Mouse (Mus musculus): ENCODE results near the gene Lsr. TPM values are rescaled to one million over a fixed set of nuclear protein-coding genes. Genes with fewer than 3 reads are reported as not detected.

Lsr gene
- 4.8 TPM for polyA plus RNA-seq (2014; fragmentation: Illumina TruSeq; extraction: RNeasy Lipid Tissue Mini Kit (QIAGEN cat#74804); ENCODE audit: low replicate concordance)

DNA sequence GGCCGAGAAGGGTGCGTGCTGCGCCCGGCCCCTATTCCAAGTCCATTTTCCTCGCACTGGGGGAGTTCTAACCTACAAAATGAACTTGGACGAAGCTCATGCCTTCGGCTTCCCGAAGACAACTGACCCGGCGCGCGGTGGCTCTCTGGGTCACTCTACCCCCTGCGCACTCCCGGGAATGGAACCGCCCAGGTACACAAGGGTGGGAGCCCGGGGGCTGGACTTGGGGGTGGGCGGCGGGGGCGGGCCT is at the start of gene Lsr:
Gene Lsr (minus strand): TSS at position 214 of the 250 bp plus-strand sequence.

DNA sequence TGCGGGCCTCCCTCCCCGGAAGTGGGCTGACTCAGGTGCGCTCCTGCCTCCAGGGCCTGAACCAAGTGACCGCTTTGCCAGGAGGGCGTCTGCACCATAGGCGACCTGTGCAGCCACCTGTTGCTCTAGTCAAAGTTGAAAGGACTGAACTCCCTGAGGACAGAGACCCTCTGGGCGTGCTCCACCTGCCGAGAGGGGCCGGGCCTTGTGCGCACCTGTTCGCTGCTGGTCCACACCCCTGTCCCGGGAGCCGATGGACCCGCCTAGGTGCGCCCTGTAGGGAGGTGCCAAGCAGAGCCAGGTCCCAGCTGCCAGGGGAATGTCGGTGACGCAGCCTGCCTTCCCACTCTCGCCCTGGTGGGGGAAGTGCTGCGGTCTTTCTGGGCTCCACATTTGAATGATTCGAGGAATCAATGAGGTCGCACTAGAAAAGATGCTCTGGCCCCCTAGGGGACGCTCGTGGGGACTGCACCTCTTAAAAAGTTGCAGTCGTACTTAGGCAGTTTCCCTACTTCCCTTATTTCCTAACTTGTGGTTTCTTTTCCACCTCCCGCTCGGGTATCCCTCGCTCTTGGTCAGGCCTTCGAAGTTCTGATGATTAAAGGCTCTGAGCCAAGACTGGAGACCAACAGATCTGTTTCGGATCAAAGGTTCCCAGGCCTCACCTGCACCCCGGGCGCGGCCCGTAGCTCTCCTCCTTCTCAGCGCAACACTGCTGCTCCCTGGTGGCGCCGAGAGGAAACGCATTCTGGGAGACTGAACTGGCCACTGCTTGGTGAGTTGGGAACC is 431 bp upstream of the Lsr start, which contains the start of gene Fam187b:
Gene Fam187b (plus strand): TSS at position 290 of the 789 bp plus-strand sequence.

GRCm38 (mm10) chr7:30956756-30957366 is 16.4 kb downstream of the Lsr start, which contains the start of gene Usf2:
Usf2 (minus strand) TSS chr7:30956803.

DNA sequence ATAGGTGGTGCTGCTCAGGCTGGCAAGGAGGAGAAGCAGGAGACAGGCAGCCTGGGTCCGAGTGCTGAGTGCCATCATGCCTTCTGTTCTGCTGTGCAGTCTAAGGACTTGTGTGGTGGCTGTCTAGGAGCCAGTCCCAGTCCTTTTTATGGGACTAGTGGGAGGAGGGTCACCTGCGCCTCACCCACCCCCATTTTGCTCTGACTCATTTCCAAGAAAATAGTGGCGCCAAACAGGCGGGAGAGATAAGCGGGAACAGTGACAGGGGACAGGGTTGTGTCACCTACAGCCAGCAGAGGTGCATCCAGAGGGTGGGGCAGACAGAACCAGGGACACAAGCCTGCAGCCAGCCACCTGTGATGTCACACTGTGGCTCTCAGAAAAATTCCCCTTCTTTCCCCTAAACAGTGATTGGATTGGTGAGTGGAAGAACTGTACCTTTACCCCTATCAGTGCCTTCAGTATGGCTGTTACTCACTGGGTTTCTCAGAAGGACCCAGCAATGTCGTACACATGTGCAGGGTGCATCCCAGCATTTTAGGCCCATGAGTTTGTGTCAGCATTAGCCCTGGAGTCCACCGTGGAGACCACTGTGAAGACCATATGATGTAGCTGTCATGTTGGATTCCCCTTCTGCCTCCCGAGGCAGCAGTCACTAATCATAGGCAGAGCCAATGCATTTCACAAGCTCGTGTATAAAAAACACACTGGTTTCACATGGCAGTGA is 29.2 kb downstream of the Lsr start, which contains the start of gene Hamp:
Gene Hamp (minus strand): TSS at position 124 of the 727 bp plus-strand sequence.

DNA sequence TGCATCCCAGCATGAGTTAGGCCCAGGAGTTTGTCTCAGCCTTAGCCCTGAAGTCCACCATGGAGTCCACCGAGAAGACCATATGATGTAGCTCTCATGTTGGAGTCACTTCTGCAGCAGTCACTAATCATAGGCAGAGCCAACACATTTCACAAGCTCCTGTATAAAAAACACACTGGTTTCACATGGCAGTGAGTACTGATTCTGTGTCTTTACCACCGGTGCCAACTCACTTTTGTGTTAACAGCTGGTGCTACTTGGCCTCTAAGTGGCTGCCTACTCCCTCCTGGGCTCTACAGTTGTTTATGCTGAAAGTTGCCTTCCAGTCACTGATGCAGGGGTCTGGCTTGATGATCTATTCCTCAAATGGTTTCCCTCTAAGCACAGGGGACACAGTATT is 48.7 kb downstream of the Lsr start, which contains the start of gene Hamp2:
Gene Hamp2 (minus strand): TSS at position 101 of the 400 bp plus-strand sequence.

GRCm38 (mm10) chr7:30914732-30915131 is 58.5 kb downstream of the Lsr start, which contains the start of gene Mag:
Mag (minus strand) TSS chr7:30914873.

Other genes starting within 250 kb of the Lsr start
- gene Tmem147, start 243.9 kb downstream of the Lsr start, polyA plus RNA-seq (2014; fragmentation: Illumina TruSeq; extraction: RNeasy Lipid Tissue Mini Kit (QIAGEN cat#74804); ENCODE audit: low replicate concordance): 4.8 TPM
- gene Gapdhs, start 229.8 kb downstream of the Lsr start, polyA plus RNA-seq (2014; fragmentation: Illumina TruSeq; extraction: RNeasy Lipid Tissue Mini Kit (QIAGEN cat#74804); ENCODE audit: low replicate concordance): not detected
- 0.15 TPM for gene Sbsn, start 222.0 kb downstream of the Lsr start, polyA plus RNA-seq (2014; fragmentation: Illumina TruSeq; extraction: RNeasy Lipid Tissue Mini Kit (QIAGEN cat#74804); ENCODE audit: low replicate concordance)
- gene Dmkn, start 209.7 kb downstream of the Lsr start, polyA plus RNA-seq (2014; fragmentation: Illumina TruSeq; extraction: RNeasy Lipid Tissue Mini Kit (QIAGEN cat#74804); ENCODE audit: low replicate concordance): not detected
- not detected for gene Krtdap, start 185.6 kb downstream of the Lsr start, polyA plus RNA-seq (2014; fragmentation: Illumina TruSeq; extraction: RNeasy Lipid Tissue Mini Kit (QIAGEN cat#74804); ENCODE audit: low replicate concordance)
- gene Ffar2, start 149.7 kb downstream of the Lsr start, polyA plus RNA-seq (2014; fragmentation: Illumina TruSeq; extraction: RNeasy Lipid Tissue Mini Kit (QIAGEN cat#74804); ENCODE audit: low replicate concordance): 1.7 TPM
- not detected for gene Ffar3, start 117.3 kb downstream of the Lsr start, polyA plus RNA-seq (2014; fragmentation: Illumina TruSeq; extraction: RNeasy Lipid Tissue Mini Kit (QIAGEN cat#74804); ENCODE audit: low replicate concordance)
- gene Ffar1, start 111.9 kb downstream of the Lsr start, polyA plus RNA-seq (2014; fragmentation: Illumina TruSeq; extraction: RNeasy Lipid Tissue Mini Kit (QIAGEN cat#74804); ENCODE audit: low replicate concordance): 0.85 TPM
- 3.0 TPM for gene Cd22, start 93.1 kb downstream of the Lsr start, polyA plus RNA-seq (2014; fragmentation: Illumina TruSeq; extraction: RNeasy Lipid Tissue Mini Kit (QIAGEN cat#74804); ENCODE audit: low replicate concordance)
- gene Mag, start 58.6 kb downstream of the Lsr start, polyA plus RNA-seq (2014; fragmentation: Illumina TruSeq; extraction: RNeasy Lipid Tissue Mini Kit (QIAGEN cat#74804); ENCODE audit: low replicate concordance): not detected
- 2.0 TPM for gene Hamp2, start 48.8 kb downstream of the Lsr start, polyA plus RNA-seq (2014; fragmentation: Illumina TruSeq; extraction: RNeasy Lipid Tissue Mini Kit (QIAGEN cat#74804); ENCODE audit: low replicate concordance)
- not detected for gene Hamp, start 29.4 kb downstream of the Lsr start, polyA plus RNA-seq (2014; fragmentation: Illumina TruSeq; extraction: RNeasy Lipid Tissue Mini Kit (QIAGEN cat#74804); ENCODE audit: low replicate concordance)
- gene Usf2, start 16.7 kb downstream of the Lsr start, polyA plus RNA-seq (2014; fragmentation: Illumina TruSeq; extraction: RNeasy Lipid Tissue Mini Kit (QIAGEN cat#74804); ENCODE audit: low replicate concordance): 52.9 TPM
- gene Fam187b, start 326 bp upstream of the Lsr start, polyA plus RNA-seq (2014; fragmentation: Illumina TruSeq; extraction: RNeasy Lipid Tissue Mini Kit (QIAGEN cat#74804); ENCODE audit: low replicate concordance): 4.1 TPM
- gene Fxyd5, start 69.0 kb upstream of the Lsr start, polyA plus RNA-seq (2014; fragmentation: Illumina TruSeq; extraction: RNeasy Lipid Tissue Mini Kit (QIAGEN cat#74804); ENCODE audit: low replicate concordance): 0.93 TPM
- gene Fxyd7, start 78.0 kb upstream of the Lsr start, polyA plus RNA-seq (2014; fragmentation: Illumina TruSeq; extraction: RNeasy Lipid Tissue Mini Kit (QIAGEN cat#74804); ENCODE audit: low replicate concordance): not detected
- 1.4 TPM for gene Fxyd1, start 83.7 kb upstream of the Lsr start, polyA plus RNA-seq (2014; fragmentation: Illumina TruSeq; extraction: RNeasy Lipid Tissue Mini Kit (QIAGEN cat#74804); ENCODE audit: low replicate concordance)
- gene Lgi4, start 85.9 kb upstream of the Lsr start, polyA plus RNA-seq (2014; fragmentation: Illumina TruSeq; extraction: RNeasy Lipid Tissue Mini Kit (QIAGEN cat#74804); ENCODE audit: low replicate concordance): 0.11 TPM
- gene Fxyd3, start 103.2 kb upstream of the Lsr start, polyA plus RNA-seq (2014; fragmentation: Illumina TruSeq; extraction: RNeasy Lipid Tissue Mini Kit (QIAGEN cat#74804); ENCODE audit: low replicate concordance): 7.4 TPM
- gene Hpn, start 141.8 kb upstream of the Lsr start, polyA plus RNA-seq (2014; fragmentation: Illumina TruSeq; extraction: RNeasy Lipid Tissue Mini Kit (QIAGEN cat#74804); ENCODE audit: low replicate concordance): not detected
- gene Scn1b, start 153.5 kb upstream of the Lsr start, polyA plus RNA-seq (2014; fragmentation: Illumina TruSeq; extraction: RNeasy Lipid Tissue Mini Kit (QIAGEN cat#74804); ENCODE audit: low replicate concordance): not detected
- gene Gramd1a, start 182.4 kb upstream of the Lsr start, polyA plus RNA-seq (2014; fragmentation: Illumina TruSeq; extraction: RNeasy Lipid Tissue Mini Kit (QIAGEN cat#74804); ENCODE audit: low replicate concordance): 3.9 TPM

Measured in small intestine, adult 10 weeks (tissue).